Mouse (Mus musculus) right cerebral cortex, adult 18-20 months (tissue): ENCODE results near the gene Adgrv1.
A peak's percentile ranks its signal among the peaks of the same experiment; 100 is the strongest.

Experiments used
- DNase-seq: peaks from one replicate; pipeline ENCODE4 v3.0.0; 2022; ENCODE audit warnings: mixed read lengths

The Adgrv1 gene

DNA sequence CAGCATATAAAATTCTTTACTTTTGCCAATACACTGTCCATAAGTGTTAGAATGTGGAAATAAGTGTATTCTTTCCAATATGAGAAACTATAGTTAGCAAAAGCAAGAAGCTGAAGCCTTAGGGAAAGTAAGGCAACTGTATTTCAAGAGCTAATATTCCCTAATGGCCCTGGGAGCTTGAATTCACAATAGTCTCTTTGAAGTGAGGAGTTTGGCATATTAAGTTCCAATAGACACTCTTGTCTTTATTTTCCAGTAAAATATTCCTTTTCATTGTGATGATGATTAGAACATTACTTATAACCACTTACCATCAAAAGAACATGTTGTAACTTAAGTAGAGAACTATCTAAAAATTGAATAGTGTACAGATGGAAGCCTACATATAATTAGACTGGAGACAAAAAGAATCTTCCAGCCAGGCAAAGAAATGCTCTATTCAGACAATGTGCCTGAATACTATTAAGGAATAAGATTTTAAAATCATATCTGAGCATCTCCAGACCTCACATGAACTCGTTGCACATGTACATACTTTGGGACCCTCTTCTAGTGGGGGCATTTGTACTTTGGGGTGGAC, 225.0 kb downstream of the Adgrv1 start:
- DNase-seq: no peak

DNA sequence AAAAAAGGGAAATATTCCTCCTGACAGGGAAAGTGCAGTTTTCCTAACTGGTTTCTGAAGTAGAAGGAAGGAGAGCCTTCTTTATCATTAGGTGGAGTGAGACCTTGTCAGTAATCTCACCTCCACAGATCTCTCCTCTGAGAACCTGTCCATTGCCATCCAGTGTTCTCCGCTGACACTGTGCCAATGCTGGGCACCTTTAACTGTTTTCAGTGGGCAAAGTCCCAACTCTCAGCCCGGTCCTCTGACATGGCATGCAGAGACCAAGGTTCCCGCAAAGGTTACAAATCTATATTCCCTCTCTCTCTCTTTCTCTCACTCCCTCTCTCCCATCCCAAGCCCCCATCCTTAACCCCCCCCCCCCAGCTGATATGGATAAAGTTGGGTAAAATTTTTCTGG, 230.1 kb downstream of the Adgrv1 start:
- DNase-seq: no peak

DNA sequence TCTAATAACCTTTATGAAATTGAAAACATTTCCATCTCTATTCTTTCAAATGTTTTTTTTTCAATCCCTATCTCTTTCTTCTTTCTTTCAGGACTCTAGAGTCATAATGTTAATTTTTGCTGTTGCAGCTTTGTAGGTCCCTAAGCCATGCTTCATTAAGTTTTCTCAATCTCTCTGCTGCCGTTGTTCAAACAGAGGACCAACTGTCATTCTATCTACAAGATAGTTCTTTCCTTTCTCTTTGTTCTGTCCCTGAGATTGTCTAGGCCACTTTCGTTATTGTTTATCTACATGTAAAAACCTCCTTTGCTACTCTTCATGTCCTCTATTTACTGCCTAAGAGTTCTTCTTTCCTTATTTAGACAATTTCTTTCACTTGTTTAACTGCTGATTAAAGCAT, 230.8 kb downstream of the Adgrv1 start:
- DNase-seq: no peak

DNA sequence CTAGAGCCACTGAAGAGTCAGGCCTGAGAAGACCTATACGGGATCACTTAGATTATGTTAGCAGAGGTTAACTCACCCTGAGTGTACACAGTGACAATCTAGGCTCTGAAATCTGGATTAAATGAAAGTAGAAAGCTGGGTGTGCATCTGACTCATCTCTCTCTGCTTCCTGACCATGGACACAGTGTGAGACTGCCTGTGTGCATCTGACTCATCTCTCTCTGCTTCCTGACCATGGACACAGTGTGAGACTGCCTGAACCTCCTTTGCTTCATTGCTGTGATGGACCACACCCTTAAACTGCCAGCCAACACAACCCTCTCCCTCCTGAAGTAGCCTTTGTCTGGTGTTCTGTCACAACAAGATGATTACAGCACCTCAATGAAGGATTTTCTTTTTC, 231.2 kb downstream of the Adgrv1 start:
- no peak for DNase-seq

DNA sequence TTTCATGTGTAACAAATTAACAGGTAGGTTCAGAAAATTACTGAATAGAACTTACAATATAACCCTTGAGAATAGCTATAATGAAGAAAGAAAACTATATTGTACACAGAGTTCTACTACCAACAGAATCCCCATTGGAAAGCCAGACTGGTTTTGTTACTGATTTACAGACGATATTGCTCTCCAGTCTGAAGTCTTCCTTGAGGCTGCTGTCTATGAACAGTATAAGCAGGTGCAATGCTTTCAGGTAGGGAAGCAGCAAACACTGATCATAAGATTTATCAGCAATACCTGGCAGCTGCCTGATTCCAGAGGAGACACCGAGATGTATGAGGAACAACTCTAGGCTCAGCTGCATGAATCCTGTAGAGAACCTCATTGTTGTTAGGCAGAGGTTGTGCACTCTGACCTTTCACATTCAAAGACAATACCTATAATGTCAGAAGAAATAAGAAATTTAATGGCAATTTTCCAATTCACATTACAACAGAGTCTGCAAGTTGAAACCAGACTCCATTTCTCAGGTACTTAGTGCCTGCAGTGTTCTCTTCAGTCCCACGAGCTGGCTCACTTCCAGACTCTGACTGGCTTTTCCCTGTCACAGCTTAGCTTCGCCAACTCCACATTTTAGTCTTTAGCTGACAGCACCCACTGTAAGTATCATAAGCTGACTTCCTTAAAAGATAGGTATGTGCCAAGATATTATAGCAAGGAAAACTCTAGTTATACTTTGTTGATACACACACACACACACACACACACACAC, 247.2 kb downstream of the Adgrv1 start:
- DNase-seq: peak; percentile 53

DNA sequence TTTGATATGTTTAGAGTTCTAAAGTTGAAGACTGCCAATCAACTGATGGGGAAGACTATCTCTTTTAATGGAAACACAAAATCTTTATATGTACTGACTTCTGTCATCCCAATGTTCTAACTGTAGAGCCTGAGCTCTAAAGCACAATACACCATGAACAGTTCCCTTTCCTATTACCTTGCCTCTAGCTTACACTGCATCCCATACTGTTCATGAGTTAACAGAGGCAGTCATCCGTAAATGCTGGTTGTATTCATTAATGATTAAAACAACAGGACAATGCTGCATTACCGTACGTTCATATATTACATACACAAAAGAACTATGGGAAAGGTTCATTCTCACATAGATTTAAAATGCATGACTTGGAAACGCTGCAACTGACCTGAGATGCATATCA, 251.1 kb downstream of the Adgrv1 start:
- no peak for DNase-seq

DNA sequence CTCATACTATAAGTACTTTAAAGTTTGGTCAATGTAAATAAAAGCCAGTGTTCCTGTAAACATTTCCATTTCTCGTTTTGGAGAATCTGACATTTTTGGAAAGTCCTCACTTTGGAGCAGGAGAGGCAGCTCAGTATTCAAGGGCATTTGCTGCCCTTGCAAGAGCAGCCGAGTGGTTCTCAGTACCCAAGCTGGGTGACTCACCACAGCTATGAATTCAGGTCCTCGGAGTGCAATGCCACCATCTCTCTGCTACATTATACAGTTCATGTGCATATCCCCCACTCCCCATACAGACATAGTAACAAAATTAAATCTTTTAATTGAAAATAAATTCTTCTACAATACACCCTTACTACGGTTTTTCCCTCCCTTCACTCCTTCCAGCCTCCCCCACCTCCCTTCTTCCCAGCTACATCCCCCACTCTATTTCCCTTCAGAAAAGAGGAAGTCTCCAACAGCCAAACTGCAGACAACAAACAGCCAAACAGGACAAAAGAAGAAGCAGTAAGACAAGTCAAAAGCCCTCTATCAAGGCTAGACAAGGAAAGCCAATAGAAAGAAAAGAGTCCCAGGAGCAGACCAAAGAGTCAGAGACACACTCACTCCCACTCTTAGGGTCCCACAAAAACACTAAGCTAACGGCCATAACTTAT, 262.0 kb downstream of the Adgrv1 start:
- no peak for DNase-seq

DNA sequence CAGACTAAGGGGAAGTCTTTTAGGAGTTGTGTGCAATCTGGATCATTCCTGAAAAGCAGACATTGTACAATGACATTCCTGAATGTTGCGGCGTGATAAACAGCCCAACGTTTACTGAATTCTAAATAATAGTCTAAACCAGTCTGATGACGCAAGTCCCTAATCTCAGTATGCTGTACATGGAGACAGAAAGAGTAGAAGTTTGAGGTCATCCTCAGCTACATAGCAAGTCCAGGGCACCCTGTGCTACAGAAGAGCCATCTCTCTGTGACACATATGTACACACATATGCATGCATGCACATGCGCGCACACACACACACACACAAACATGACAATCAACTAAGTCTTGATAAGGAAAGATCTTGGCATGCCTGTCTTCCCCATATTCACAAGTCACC, 262.8 kb downstream of the Adgrv1 start:
- no peak for DNase-seq

DNA sequence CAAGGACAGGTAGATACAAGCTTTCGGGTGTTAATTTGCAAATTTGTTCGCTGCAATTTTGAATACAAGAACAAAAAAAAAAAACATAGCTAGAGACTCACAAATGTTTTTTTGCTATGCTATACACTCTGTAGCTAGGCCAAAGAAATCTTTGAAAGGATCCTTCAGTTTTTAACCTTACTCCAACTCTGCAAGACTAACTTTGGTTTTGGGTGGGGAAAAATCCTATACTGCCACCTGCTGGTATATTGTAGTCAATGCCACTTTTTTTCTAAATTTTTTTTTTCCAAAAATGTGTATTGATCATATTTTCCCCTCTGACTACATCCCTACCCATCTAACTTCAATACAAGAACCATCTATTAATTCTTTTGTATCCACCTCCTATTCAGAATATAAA, 263.4 kb downstream of the Adgrv1 start:
- no peak for DNase-seq

DNA sequence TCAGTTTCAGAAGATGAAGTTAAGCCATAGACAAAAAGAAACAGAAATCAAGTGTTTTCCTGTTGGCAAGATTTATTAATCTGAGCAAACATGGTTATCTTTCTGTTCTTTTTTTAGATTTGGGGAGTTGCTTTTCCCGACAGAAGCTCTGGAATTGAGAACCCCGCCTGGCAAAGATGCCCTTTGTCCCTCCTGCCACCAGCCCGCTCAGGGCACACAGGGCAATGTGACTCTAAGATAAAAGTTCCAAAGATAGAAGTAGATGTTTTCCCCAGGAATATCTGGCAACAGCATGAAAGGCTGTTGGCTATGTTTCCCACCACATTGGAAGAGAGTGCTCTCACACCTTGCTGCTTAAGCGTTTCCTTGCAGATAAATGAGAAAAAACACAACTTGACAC, 264.0 kb downstream of the Adgrv1 start:
- DNase-seq: no peak

DNA sequence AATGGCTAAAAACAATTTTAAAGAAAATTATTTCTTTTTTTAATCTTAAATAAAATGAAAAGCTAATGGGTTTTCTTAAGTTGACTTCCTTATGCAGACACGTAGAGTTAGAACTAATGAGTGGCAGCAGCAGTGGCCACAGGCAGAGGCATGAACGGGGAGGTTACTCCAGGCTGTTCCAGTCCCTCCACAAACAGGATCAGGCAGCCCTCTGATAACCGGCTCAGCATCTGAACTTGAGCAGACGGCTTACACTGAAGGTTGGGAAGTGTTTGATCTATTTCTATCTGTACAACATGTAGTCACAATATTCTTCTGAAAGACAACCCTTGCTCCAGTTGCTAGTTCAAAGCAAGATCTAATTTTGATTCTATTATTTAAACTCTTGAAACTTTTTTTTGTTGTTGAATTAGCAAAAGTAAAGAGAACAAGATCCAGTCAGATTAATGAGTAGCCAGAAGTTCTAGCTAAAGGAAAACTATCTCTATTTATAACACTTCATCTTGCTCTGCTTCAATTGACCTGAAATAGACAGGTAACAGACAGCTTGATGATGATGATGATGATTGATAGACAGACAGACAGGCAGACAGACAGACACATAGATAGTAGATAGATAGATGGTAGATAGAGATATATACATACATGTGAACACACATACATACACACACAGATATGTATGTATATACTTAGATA, 265.1 kb downstream of the Adgrv1 start:
- no peak for DNase-seq

DNA sequence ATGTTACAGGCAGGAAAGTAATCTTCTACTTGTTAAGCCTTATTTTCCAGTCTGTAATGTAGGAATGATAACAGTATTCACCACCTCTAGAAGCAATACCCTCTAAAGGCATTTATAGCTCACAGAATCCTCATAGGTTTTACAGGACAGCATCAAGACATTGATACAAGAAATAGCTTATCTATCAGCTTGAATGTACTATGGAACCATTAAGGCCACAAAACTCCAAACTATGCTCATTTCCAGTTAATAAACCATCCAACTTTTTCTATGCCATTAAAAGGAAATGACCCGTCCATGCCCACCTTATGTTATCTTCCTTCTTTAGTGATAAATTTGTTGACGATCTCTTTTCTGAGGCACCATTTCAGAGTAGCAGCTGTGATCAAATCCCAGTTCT, 272.6 kb downstream of the Adgrv1 start:
- no peak for DNase-seq

DNA sequence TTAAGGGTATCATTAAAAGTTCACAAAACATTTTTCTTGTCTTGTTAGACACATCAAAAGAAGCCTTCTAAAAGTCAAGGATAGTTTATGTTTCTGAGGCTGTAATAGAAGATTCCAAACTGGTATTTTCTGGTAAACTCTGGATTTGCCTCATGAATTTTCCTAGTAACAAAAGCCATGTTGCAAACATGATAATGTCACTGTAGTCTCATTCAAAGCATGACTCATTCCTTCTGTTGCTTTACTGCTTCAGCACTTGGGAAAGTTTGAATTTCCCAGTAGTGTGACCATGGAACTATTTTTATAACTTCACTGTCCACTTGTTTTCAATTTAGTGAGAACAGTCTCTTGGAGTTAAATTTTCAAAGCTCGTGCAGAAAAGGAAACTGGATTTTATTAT, 274.2 kb downstream of the Adgrv1 start:
- peak; percentile 4 for DNase-seq

DNA sequence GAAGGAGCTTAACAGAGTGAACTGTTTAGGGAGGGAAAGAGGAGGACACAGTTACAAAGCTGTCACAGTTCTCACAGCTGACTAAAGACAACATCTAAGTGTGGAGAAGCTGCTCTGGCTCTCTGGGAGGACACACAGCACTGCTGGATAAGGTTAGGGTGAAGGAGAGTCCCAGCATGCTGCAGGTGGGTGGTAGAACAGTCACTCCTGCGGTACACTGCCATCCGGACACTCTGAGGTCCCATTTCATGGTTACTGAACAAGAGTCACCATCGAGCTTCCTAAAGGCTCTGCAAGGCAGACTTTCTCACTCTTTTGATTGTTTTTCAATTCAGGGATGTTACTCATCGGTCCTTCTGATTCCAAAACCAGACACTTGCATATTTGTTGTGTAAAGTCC, 274.6 kb downstream of the Adgrv1 start:
- DNase-seq: no peak

DNA sequence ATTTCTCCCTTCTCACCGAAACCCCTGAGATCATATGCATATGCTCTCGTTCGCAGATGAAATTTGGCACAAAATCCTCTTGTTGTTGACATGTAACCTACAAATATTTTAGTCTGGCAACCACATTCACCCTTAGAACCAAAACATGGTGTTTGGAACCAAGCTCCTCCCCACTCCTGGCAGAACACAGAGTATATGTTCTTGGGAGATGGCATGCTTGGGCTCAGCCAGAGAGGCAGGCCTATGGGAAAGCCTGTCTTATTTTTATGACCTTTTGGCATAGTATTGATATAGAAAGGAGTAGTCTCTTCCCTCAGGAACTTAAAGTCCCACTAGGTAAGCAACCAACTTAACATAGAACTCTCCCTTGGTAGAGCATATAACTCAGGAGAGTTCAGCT, 275.7 kb downstream of the Adgrv1 start:
- no peak for DNase-seq

DNA sequence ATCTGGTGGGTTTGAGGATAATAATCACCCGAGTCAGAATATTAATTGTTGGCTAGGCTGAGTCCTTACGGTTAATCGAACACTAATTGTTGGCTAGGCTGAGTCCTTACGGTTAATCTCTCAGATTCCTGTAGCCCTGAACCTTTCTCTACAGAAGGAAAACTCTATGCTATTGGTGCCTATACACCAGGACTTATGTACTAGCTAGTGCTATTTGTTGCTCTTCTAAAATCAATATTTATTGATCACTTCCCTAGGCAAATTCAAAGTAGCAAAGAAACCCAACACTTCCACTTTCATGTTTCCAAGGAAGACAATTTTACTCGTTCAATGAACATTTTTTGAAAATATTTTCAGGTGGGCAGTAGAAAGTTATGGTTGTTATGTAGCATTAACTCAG, 278.4 kb downstream of the Adgrv1 start:
- DNase-seq: no peak

DNA sequence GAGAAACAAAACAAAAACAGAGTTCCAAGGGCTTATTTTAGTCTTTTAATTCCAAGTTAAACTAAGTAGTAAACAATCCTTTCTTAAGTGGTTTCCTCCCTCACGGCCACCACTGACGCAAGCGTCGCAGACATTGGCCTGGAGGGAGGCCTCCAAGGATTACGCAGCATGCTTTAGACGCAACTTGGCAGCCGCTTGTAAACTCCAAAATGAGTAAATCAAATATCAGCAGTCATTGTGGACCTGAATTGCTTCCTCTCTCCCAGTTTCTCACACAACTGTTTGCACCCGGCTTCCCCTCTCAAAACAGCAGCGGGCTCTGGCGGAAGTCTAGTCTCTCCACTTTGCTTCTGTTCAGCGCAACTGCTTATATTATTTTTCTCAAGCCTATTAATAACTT, 280.7 kb downstream of the Adgrv1 start:
- DNase-seq: no peak

DNA sequence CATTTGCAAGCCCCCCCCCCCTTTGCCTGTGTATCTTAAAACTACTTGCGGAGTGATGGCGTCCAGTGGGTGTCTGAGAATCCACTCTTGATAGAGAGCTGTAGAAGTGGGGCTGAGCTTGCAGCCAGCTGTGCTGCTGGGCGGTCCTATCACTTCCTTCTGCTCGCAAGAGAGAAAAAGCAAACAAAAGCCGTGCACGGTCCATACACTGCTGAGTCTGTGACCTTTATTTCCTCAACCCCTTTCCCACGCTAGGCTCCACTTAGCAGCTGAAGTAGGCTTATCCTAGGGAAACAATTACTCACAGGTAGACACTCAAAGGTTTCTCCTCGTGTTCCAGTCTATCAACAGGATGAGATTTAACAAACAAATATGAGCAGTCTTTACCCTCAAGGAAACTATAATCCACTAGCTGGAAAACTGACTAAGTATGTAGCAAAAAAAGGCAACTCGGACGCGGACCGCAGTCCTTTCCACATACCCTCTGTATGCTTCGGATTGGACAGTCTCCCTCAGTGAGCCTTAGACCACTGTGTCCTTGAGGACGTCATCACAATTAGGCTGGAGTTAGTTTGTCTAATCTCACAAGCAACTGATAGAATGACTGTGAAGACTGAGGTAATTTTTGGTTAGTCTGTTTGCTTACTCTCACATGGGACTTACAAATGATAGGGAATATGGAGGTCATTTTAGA, 281.3 kb downstream of the Adgrv1 start:
- DNase-seq: no peak

DNA sequence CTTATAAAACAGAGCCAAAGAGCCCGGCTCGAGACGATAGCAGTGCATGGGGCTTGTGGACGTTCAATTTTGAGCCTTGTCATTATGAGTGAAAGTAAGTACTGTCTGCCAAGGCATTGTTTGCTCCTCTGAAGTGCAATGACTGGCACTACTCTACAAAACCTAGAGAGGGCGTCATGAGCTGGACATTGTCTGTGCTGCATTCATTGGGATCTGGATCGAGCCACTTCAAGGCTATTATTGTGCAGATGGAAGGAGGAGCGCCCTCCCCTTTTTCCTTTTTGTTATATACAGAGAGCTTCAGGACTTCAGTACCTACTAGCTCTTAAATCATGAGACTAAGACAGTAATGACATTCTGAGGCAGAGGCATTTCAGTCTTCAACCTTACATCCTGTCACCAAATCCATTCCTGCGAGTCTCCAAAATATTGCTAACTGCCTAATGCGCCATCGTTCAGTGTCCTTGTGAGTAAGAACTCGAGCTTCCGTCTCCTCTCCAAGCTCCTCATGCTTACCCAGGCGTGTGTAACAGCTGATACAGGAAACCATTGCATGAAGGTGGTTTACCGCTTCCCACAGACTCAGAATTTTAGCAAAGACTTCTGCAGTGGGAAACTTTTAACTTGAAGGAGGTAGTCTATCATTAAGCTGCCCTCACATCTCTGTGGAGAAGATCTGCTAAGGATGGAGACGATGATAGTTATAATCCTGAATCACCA, 285.5 kb downstream of the Adgrv1 start:
- DNase-seq: no peak

DNA sequence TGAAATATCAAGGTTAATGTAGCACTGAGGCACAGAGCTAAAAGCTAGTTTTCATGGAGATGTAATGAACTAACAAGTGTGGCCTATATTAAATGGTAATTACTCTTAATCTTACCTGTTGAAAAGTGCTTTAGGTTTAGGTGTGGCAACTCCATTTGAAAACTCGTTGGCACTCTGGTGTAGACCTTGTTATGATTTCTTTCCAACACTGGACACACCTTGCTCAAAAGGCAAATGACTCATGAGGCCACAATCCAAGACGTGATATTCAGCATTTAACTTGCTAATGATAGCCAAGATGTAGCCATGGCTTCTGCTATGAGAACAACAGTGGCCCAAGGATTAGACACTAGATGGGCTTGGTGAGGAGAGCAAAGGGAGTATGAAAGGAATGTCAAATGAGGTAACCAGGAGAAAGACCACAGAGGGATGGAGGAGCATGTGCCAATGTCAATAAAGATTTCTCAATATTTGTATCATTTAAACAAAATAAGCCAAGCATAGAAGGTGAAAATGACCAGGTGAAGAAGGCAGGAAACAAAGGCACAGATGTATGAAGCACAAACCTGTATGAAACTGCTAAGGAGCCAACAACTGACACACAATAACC, 289.9 kb downstream of the Adgrv1 start:
- no peak for DNase-seq

DNA sequence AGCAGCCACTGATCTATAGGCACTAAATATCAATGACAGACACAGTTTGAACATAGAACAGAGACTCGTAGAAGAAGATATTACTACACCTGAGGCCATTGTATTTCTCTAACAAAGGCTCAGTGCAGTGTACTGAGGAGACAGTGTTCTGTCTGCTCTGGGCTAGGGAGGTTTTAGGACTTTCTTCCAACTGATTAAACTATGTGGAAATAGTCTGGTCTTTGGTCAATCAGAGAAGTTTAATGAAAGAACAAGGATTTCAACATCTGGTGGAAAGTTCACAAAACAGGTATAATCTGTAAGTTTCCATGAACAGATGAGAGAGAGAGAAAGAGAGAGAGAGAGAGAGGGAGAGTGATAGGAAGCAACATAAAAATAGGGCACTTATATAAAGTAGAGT, 297.7 kb downstream of the Adgrv1 start:
- DNase-seq: no peak

DNA sequence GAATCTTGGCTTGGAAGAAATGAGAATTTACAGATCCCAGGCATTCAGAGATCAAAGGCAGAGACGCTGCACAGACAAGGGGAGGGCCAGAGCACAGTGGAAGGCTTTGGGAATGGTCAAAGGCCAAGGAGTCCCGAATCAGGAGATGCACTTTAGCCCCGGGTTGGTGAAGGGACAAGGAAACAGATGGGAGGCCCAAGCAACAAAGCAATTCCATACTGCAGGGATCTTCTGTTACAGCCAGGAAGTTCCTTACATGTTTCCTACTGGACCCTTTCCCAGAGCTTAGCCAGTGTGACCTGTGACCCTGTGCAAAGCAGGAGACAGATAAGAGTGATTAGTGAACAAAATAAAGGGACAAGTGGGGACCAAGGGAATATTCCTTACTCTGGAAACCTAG, 300.9 kb downstream of the Adgrv1 start:
- no peak for DNase-seq
